Mouse (Mus musculus): Measurements from ENCODE around the gene Mrpl30.

Mrpl30 gene
- long read RNA-seq, experiment 1, transcript Mrpl30-205 (5 exons, 662 nt): minor isoform, 22 of 71 reads
- long read RNA-seq, experiment 1, transcript Mrpl30-201 (6 exons, 969 nt): major isoform, 43 of 71 reads
- long read RNA-seq, experiment 1, partial matches to known transcripts: 0 of 71 reads
- long read RNA-seq, experiment 1, other reads (novel, unspliced or antisense): 1 of 71 reads
- long read RNA-seq, experiment 2, transcript Mrpl30-201 (6 exons, 969 nt): major isoform, 44 of 62 reads
- long read RNA-seq, experiment 2, transcript Mrpl30-205 (5 exons, 662 nt): minor isoform, 14 of 62 reads
- long read RNA-seq, experiment 2, partial matches to known transcripts: 0 of 62 reads
- long read RNA-seq, experiment 2, other reads (novel, unspliced or antisense): 2 of 62 reads

GRCm38 (mm10) chr1:37890025-37890652 is at the start of gene Mrpl30, which contains the start of gene Mitd1:
TSS of gene Mrpl30 (plus strand) at chr1:37890477.
TSS of gene Mitd1 (minus strand) at chr1:37890411.
- intact Hi-C loops (cut with DNase I): loop anchor here (5.0 to 10.0 kb wide), 2 partner anchors 102 to 235 kb away; partner anchors contain the start of gene Rev1

- intact Hi-C loops (cut with DNase I): no loop called here
Measured at GRCm38 (mm10) chr1:37846878-37847277, 43.4 kb upstream of the Mrpl30 start.

- intact Hi-C loops (cut with DNase I): no loop called here
Measured at GRCm38 (mm10) chr1:37850696-37851095, 39.6 kb upstream of the Mrpl30 start.

GRCm38 (mm10) chr1:37864511-37865400 is 25.5 kb upstream of the Mrpl30 start:
- intact Hi-C loops (cut with DNase I): no loop called here

- intact Hi-C loops (cut with DNase I): no loop called here
Measured at GRCm38 (mm10) chr1:37865401-37866215, 24.7 kb upstream of the Mrpl30 start.

- intact Hi-C loops (cut with DNase I): no loop called here
Measured at GRCm38 (mm10) chr1:37866286-37866685, 24.0 kb upstream of the Mrpl30 start, which contains the start of gene Tsga10. TSS of gene Tsga10 (minus strand) at chr1:37866429.

GRCm38 (mm10) chr1:37867056-37867455 is 23.2 kb upstream of the Mrpl30 start:
- intact Hi-C loops (cut with DNase I): loop anchor here (1.0 kb wide), 1 partner anchor 189 kb away; no protein-coding TSS in a partner anchor

GRCm38 (mm10) chr1:37867684-37868322 is 22.5 kb upstream of the Mrpl30 start:
- intact Hi-C loops (cut with DNase I): loop anchor here (1.0 kb wide), 1 partner anchor 190 kb away; no protein-coding TSS in a partner anchor

- intact Hi-C loops (cut with DNase I): no loop called here
Measured at GRCm38 (mm10) chr1:37868640-37869039, 21.6 kb upstream of the Mrpl30 start.

- intact Hi-C loops (cut with DNase I): no loop called here
Measured at GRCm38 (mm10) chr1:37869362-37869761, 20.9 kb upstream of the Mrpl30 start.

GRCm38 (mm10) chr1:37871704-37872103 is 18.6 kb upstream of the Mrpl30 start, which contains the start of gene Lipt1:
TSS of gene Lipt1 (plus strand) at chr1:37871738.
- intact Hi-C loops (cut with DNase I): no loop called here

- intact Hi-C loops (cut with DNase I): no loop called here
Measured at GRCm38 (mm10) chr1:37872131-37873067, 17.9 kb upstream of the Mrpl30 start.

GRCm38 (mm10) chr1:37873157-37873556 is 17.1 kb upstream of the Mrpl30 start:
- intact Hi-C loops (cut with DNase I): no loop called here

- intact Hi-C loops (cut with DNase I): no loop called here
Measured at GRCm38 (mm10) chr1:37877736-37878460, 12.4 kb upstream of the Mrpl30 start.

GRCm38 (mm10) chr1:37883411-37883810 is 6.9 kb upstream of the Mrpl30 start:
- intact Hi-C loops (cut with DNase I): no loop called here

GRCm38 (mm10) chr1:37884451-37884850 is 5.8 kb upstream of the Mrpl30 start:
- intact Hi-C loops (cut with DNase I): no loop called here

- intact Hi-C loops (cut with DNase I): no loop called here
Measured at GRCm38 (mm10) chr1:37889206-37889605, 1.1 kb upstream of the Mrpl30 start.

GRCm38 (mm10) chr1:37891400-37891799 is 1.1 kb downstream of the Mrpl30 start:
- intact Hi-C loops (cut with DNase I): loop anchor here (5.0 to 10.0 kb wide), 2 partner anchors 101 to 233 kb away; partner anchors contain the start of gene Rev1

All from adrenal gland (tissue).